ENCODE assay signal across 22 mouse cellular contexts in genomic region chr4:117370354-117370753, GRCm38 (mm10).
DNase-seq lines count a peak whose midpoint lies in the region; ATAC-seq and TF ChIP-seq lines count a peak whose summit lies in the region.
"Had no signal": no experiment of that assay in that cellular context is flagged by ENCODE, and none has a peak within 500 bp of the region (broad histone marks: within the 10 kb centered on the region; RNA-seq: fewer than 3 reads in every experiment).

No protein-coding gene starts in this region.

- no peak overlapping the region for H3K4me3 ChIP-seq in embryonic facial prominence, embryonic 11.5 days (ENCODE audit: low read depth, low read length)
- no peak overlapping the region for H3K4me3 ChIP-seq in embryonic facial prominence, embryonic 10.5 days
- no peak overlapping the region for H3K4me3 ChIP-seq in stomach, embryonic 14.5 days (ENCODE audit: low read depth, low read length)
- H3K4me3 ChIP-seq in stomach, postnatal 0 days (ENCODE audit: low read depth, low read length) = no peak overlapping the region
- no peak overlapping the region for H3K4me3 ChIP-seq in limb, embryonic 12.5 days (replicated peaks)
- no peak overlapping the region for H3K4me3 ChIP-seq in gastrocnemius, adult 2 months
- H3K4me3 ChIP-seq: embryonic facial prominence, embryonic 12.5 days; heart, embryonic 13.5 days had no signal

- TF ChIP-seq CTCF in stomach, postnatal 0 days (IDR thresholded peaks at IDR 0.05; ENCODE audit: low read depth) = no peak
- TF ChIP-seq CTCF in gastrocnemius, adult 2 months (IDR thresholded peaks at IDR 0.05) = no peak

- no peak for TF ChIP-seq EP300 in stomach, postnatal 0 days (optimal IDR thresholded peaks at IDR 0.05)

- no peak overlapping the region for H3K27ac ChIP-seq in embryonic facial prominence, embryonic 11.5 days (replicated peaks; ENCODE audit: low read depth, low read length)
- no peak overlapping the region for H3K27ac ChIP-seq in embryonic facial prominence, embryonic 10.5 days (replicated peaks)
- H3K27ac ChIP-seq in stomach, embryonic 14.5 days (ENCODE audit: low read length) = peak overlapping the region; percentile 39; the same call in 1 of the 2 replicates
- H3K27ac ChIP-seq in stomach, postnatal 0 days (replicated peaks) = no peak overlapping the region
- H3K27ac ChIP-seq in limb, embryonic 12.5 days = peak overlapping the region; percentile 88
- no peak overlapping the region for H3K27ac ChIP-seq in gastrocnemius, adult 2 months
- H3K27ac ChIP-seq: embryonic facial prominence, embryonic 12.5 days; heart, embryonic 13.5 days; hindbrain, embryonic 14.5 days had no signal

- no peak for ATAC-seq in embryonic facial prominence, embryonic 11.5 days (replicated peaks; ENCODE audit: insufficient number of reproducible peaks, low FRiP score, low TSS enrichment, low read depth)
- ATAC-seq in stomach, embryonic 14.5 days (ENCODE audit: insufficient number of reproducible peaks, insufficient read depth, low FRiP score, low read depth) = no peak
- no peak for ATAC-seq in stomach, postnatal 0 days (ENCODE audit: low FRiP score, low TSS enrichment)
- ATAC-seq in limb, embryonic 12.5 days (ENCODE audit: insufficient number of reproducible peaks, insufficient read depth, low FRiP score, low TSS enrichment, low read depth) = peak; percentile 65
- ATAC-seq: CD4-positive, CD25-positive, alpha-beta regulatory T cell, adult 4 months; forebrain, embryonic 16.5 days; Patski had no signal

- no peak overlapping the region for H3K9ac ChIP-seq in embryonic facial prominence, embryonic 11.5 days (replicated peaks; ENCODE audit: low read length)
- H3K9ac ChIP-seq in stomach, embryonic 14.5 days (replicated peaks; ENCODE audit: low read depth, low read length) = no peak overlapping the region
- H3K9ac ChIP-seq in stomach, postnatal 0 days (ENCODE audit: low read length) = no peak overlapping the region
- no peak overlapping the region for H3K9ac ChIP-seq in limb, embryonic 12.5 days (replicated peaks)
- H3K9ac ChIP-seq: embryonic facial prominence, embryonic 12.5 days; heart, embryonic 13.5 days; hindbrain, embryonic 14.5 days had no signal

- intact Hi-C loops in gastrocnemius, adult 2 months (cut with DNase I) = no loop called here

- H3K9me3 ChIP-seq in embryonic facial prominence, embryonic 11.5 days (replicated peaks; ENCODE audit: control insufficient read depth, low read length) = no peaks in the 10 kb centered on the region
- no peaks in the 10 kb centered on the region for H3K9me3 ChIP-seq in embryonic facial prominence, embryonic 10.5 days
- H3K9me3 ChIP-seq in stomach, embryonic 14.5 days (ENCODE audit: control insufficient read depth, low read depth, low read length) = no peaks in the 10 kb centered on the region
- H3K9me3 ChIP-seq in stomach, postnatal 0 days (ENCODE audit: control insufficient read depth, low read length) = no peaks in the 10 kb centered on the region
- H3K9me3 ChIP-seq in limb, embryonic 12.5 days = no peaks in the 10 kb centered on the region
- H3K9me3 ChIP-seq: embryonic facial prominence, embryonic 12.5 days; heart, embryonic 13.5 days had no signal

- H3K36me3 ChIP-seq in embryonic facial prominence, embryonic 11.5 days (replicated peaks; ENCODE audit: control insufficient read depth, insufficient read depth, low read depth, low read length) = no peaks in the 10 kb centered on the region
- H3K36me3 ChIP-seq in embryonic facial prominence, embryonic 10.5 days (replicated peaks) = no peaks in the 10 kb centered on the region
- H3K36me3 ChIP-seq in stomach, embryonic 14.5 days (ENCODE audit: control insufficient read depth, insufficient read depth, low read length) = no peaks in the 10 kb centered on the region
- no peaks in the 10 kb centered on the region for H3K36me3 ChIP-seq in stomach, postnatal 0 days (ENCODE audit: control insufficient read depth, insufficient read depth, low read length)
- no peaks in the 10 kb centered on the region for H3K36me3 ChIP-seq in limb, embryonic 12.5 days
- H3K36me3 ChIP-seq: embryonic facial prominence, embryonic 12.5 days; heart, embryonic 13.5 days had no signal

- 50% methylated on average over 5 of the region's 5 CpGs for WGBS in embryonic facial prominence, embryonic 11.5 days
- WGBS in embryonic facial prominence, embryonic 10.5 days = 54% methylated on average over 5 of the region's 5 CpGs
- 33% methylated on average over 5 of the region's 5 CpGs for WGBS in stomach, embryonic 14.5 days
- WGBS in stomach, postnatal 0 days = 36% methylated on average over 5 of the region's 5 CpGs
- 16% methylated on average over 5 of the region's 5 CpGs for WGBS in limb, embryonic 12.5 days

- no peaks in the 10 kb centered on the region for H3K27me3 ChIP-seq in embryonic facial prominence, embryonic 11.5 days (ENCODE audit: control insufficient read depth, insufficient read depth, low read length)
- peaks cover 88% of the 10 kb centered on the region for H3K27me3 ChIP-seq in embryonic facial prominence, embryonic 10.5 days (replicated peaks; ENCODE audit: low read depth, poor library complexity, severe bottlenecking)
- no peaks in the 10 kb centered on the region for H3K27me3 ChIP-seq in stomach, embryonic 14.5 days (ENCODE audit: control insufficient read depth, insufficient read depth, low read length)
- H3K27me3 ChIP-seq in stomach, postnatal 0 days (ENCODE audit: control insufficient read depth, insufficient read depth, low read length) = no peaks in the 10 kb centered on the region
- peaks cover 13% of the 10 kb centered on the region for H3K27me3 ChIP-seq in limb, embryonic 12.5 days
- H3K27me3 ChIP-seq: embryonic facial prominence, embryonic 12.5 days; Patski had no signal

- peak; percentile 30 for DNase-seq in embryonic facial prominence, embryonic 11.5 days (ENCODE audit: low spot score)
- DNase-seq in embryonic facial prominence, embryonic 10.5 days (ENCODE audit: low spot score) = no peak
- no peak for DNase-seq in stomach, postnatal 0 days (ENCODE audit: low spot score)
- DNase-seq in gastrocnemius, adult 2 months = no peak
- DNase-seq in frontal cortex, postnatal 14 days (ENCODE audit: low spot score in 2 of 2) = no peak
- DNase-seq in layer of hippocampus, postnatal 14 days (ENCODE audit: low spot score in 2 of 2) = no peak
- DNase-seq: adrenal gland, adult 2 months; adrenal gland, postnatal 25 days; B cell, adult 2 months; cerebellum, adult 18-20 months; cerebellum, postnatal 10 days; gastrocnemius, postnatal 36 days; heart, adult 11 months; heart, postnatal 36 days had no signal

- H3K4me2 ChIP-seq in embryonic facial prominence, embryonic 11.5 days (ENCODE audit: low read depth, low read length) = no peak overlapping the region
- no peak overlapping the region for H3K4me2 ChIP-seq in stomach, embryonic 14.5 days (replicated peaks; ENCODE audit: low read depth, low read length)
- no peak overlapping the region for H3K4me2 ChIP-seq in stomach, postnatal 0 days (replicated peaks; ENCODE audit: low read depth)
- H3K4me2 ChIP-seq in limb, embryonic 12.5 days = no peak overlapping the region
- H3K4me2 ChIP-seq: embryonic facial prominence, embryonic 12.5 days; heart, embryonic 13.5 days; hindbrain, embryonic 14.5 days had no signal

- peaks cover 7% of the 10 kb centered on the region; the same call in 1 of the 2 replicates for H3K4me1 ChIP-seq in embryonic facial prominence, embryonic 11.5 days (ENCODE audit: control insufficient read depth, insufficient read depth, low read length)
- H3K4me1 ChIP-seq in embryonic facial prominence, embryonic 10.5 days = peaks cover 65% of the 10 kb centered on the region
- peaks cover 23% of the 10 kb centered on the region for H3K4me1 ChIP-seq in stomach, embryonic 14.5 days (ENCODE audit: control insufficient read depth, insufficient read depth, low read length)
- 0 out of 2 replicates have a peak, but pooled peaks cover 3% of the 10 kb centered on the region for H3K4me1 ChIP-seq in stomach, postnatal 0 days (replicated peaks; ENCODE audit: control insufficient read depth, insufficient read depth)
- H3K4me1 ChIP-seq in limb, embryonic 12.5 days (replicated peaks) = peaks cover 72% of the 10 kb centered on the region

Comparison
In these comparisons a context has a peak if more than half of its experiments do, and no peak if none do; other contexts are left out.
1. H3K27ac ChIP-seq: peak in stomach, embryonic 14.5 days (single experiment) and limb, embryonic 12.5 days (single experiment); none in embryonic facial prominence, embryonic 11.5 days (single experiment), embryonic facial prominence, embryonic 10.5 days (single experiment), stomach, postnatal 0 days (single experiment) and gastrocnemius, adult 2 months (single experiment).